Mouse (Mus musculus) cerebellum, postnatal 14 days (tissue): ENCODE results near the gene Rhbdl3.

ENCODE experiments used
- DNase-seq, 2 experiments: peaks; one replicate each; pipeline ENCODE4 v3.0.0; 2021; ENCODE audit warnings: mixed read lengths in 2 of 2

Rhbdl3 gene

DNA sequence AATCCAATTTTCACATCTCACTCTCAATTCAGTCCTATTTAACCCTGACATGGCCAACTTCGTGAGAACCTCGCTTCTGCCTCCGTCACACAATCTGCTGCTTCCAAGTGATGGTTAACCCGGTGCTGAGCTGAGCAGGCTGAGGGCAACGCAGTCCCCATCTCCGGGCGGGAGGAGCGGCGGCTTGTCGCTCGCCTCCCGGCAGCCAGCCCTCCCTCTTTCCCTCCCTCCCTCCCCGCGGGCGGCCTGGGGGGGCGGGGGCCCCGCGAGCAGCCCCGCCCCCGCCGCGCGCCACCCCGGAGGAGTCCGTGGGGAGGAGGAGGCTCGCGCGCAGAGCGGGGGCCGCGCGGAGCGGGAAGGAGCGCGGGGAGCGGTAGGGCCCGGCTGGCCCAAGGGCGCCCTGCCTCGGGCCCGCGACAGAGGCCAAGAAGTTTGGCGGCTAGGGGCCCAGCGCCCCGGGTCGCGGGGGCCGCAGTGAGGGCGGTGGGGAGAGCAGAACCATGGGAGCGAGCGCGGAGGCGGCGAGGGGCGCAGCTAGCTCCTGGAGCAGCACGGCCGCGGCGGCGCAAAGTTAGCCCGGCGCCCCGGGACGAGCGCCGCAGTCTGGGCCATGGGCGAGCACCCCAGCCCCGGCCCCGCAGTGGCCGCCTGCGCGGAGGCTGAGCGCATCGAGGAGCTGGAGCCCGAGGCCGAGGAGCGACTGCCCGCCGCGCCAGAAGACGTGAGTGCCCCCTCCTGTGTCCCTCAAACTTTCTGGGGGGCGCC lies at the start of gene Rhbdl3:
Gene Rhbdl3 (plus strand): TSS at position 362 of the 765 bp plus-strand sequence.
- DNase-seq = peak; percentile 34 to 40

DNA sequence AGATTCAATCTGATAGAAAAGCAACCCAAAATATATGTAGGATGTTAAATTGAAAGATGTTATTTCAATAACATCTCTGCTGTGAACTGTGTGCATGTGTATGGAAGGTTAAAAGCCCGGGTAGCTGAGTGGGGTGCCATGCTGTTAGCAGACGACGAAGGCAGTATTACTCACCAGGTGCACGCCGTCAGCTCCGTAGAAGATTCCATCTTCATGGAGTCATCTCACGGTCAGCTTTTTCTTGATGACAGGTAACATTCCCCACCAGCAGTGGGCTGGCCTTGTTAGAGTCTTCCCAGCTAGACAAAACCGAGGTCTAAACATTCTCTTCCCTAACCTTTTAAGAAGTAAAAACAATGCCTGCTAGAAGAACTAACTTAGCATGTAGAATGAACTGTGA lies 36.6 kb upstream of the Rhbdl3 start:
- no peak for DNase-seq

DNA sequence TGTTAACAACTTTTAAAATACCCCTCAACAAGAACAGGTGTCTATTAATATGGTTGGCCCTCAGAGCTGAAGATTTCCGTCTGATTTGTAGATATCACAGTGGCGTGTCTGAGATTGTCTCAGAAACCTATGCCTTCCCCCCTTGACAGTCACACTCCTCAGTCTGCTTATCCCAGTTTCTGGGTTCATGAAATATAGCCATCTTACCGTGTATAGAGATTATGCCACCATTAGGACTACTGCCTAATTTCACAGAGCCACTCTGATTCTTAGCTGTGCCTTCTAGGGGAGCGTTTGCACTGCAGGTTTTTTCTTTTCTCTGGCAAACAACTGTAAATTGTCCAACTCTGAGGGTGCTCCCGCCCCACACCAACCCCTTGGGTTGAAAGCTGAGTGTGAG lies 29.6 kb upstream of the Rhbdl3 start:
- DNase-seq = no peak

DNA sequence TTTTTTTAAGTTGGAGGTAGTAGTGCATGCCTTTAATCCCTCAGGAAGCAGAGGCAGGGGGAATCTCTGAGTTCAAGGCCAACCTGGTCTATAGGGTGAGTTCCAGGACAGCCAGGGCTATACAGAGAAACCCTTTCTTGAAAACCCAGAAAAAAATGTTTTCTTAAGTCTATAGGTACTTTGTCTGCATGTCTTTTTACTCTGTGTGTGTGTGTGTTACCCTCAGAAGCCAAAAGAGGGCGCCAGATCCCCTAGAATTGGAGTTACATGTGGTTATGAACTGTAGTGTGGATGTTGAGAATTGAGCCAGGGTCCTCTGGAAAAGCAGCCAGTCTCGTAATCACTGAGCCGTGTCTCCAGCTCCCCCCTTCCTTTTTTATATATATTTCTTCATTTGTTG lies 25.7 kb upstream of the Rhbdl3 start:
- no peak for DNase-seq

- DNase-seq = no peak
Measured at GRCm38 (mm10) chr11:80278054-80278453, 22.7 kb upstream of the Rhbdl3 start.

- no peak for DNase-seq
Measured at GRCm38 (mm10) chr11:80283786-80284185, 16.9 kb upstream of the Rhbdl3 start.

DNA sequence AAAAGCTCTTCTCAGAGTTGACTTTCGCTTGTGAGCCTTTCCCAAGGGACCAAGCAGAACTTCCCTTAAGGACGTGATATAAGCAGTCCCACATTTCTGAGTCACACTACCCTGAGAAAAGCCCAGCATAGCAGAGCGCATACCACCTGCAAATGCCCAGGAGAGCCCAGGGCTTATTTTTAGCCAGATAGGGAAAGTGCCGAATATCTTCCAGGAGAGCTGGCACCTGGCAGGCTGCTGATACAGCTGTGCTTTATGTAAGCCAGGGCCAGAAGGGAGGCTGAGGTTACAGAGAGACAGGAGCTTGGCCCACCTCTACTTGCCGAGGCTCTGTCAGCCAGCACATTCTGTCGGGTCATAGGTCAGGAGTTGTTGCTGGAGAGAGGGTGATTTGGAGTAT lies 16.1 kb upstream of the Rhbdl3 start:
- DNase-seq = no peak

GRCm38 (mm10) chr11:80287150-80287549 lies 13.6 kb upstream of the Rhbdl3 start:
- peak; percentile 85 to 87 for DNase-seq

- peak; percentile 34 to 35 for DNase-seq
Measured at GRCm38 (mm10) chr11:80289701-80290445, 10.8 kb upstream of the Rhbdl3 start.

GRCm38 (mm10) chr11:80291004-80291403 lies 9.7 kb upstream of the Rhbdl3 start:
- peak in 1 of 2 experiments; percentile 48 for DNase-seq

GRCm38 (mm10) chr11:80292463-80292862 lies 8.2 kb upstream of the Rhbdl3 start:
- no peak for DNase-seq

GRCm38 (mm10) chr11:80295066-80295465 lies 5.6 kb upstream of the Rhbdl3 start:
- DNase-seq = no peak

- peak in 1 of 2 experiments; percentile 48 for DNase-seq
Measured at GRCm38 (mm10) chr11:80295785-80296184, 4.9 kb upstream of the Rhbdl3 start.

GRCm38 (mm10) chr11:80299513-80300235 lies 1.0 kb upstream of the Rhbdl3 start:
- DNase-seq = no peak

- DNase-seq = peak; percentile 50 to 68
Measured at GRCm38 (mm10) chr11:80301316-80302045, 769 bp downstream of the Rhbdl3 start.

GRCm38 (mm10) chr11:80302046-80302390 lies 1.3 kb downstream of the Rhbdl3 start:
- no peak for DNase-seq

DNA sequence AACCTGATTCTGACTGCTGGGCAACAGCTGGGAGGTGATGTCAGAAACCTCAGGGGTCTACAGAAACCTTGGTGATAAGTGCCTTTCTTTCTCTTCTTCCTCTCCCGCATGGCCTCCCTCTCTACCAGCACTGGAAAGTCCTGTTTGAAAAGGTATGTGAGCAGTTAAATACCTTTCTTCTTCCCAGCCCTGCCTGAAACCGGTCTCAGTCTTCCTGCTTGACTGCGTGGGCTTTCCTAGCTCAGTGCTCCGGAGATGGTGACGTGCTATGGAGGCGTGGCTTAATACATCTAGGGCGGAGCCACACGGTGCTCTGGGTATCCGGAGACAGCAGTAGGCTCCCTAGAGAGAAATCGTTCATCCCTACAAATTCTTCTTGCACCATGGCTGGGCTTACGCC lies 1.8 kb downstream of the Rhbdl3 start:
- DNase-seq = peak; percentile 61 to 64

GRCm38 (mm10) chr11:80303746-80304145 lies 3.0 kb downstream of the Rhbdl3 start:
- DNase-seq = no peak

- DNase-seq = no peak
Measured at GRCm38 (mm10) chr11:80304846-80305245, 4.1 kb downstream of the Rhbdl3 start.

DNA sequence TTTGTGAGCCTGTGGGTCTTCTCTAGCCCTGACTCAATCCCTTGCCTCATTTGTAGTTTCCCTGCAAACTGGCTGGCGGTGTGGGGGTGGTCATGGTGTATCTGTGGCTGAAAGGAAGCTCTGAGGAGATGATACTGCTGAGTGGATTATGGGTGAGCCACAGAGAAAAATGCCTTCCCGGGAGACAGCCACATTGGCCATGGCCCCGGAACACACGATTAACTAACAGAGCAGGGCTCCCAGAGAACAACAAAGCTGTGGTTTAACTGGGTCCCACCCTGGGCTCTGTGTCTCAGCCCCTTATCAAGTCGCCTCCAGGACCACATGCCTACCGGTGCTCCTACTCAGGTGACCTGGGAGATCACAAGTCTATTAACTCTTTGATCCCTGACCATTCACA lies 7.8 kb downstream of the Rhbdl3 start:
- no peak for DNase-seq

GRCm38 (mm10) chr11:80311271-80311670 lies 10.6 kb downstream of the Rhbdl3 start:
- DNase-seq = peak; percentile 36 to 50

- no peak for DNase-seq
Measured at GRCm38 (mm10) chr11:80312049-80312448, 11.3 kb downstream of the Rhbdl3 start.

- DNase-seq = no peak
Measured at GRCm38 (mm10) chr11:80312565-80312964, 11.9 kb downstream of the Rhbdl3 start.
